Mouse (Mus musculus): ENCODE results near the gene Lsm5.

- no peak for TF ChIP-seq GATA1 (IDR thresholded peaks at IDR 0.05; ENCODE audit: low read length)
- no peak for TF ChIP-seq TAL1 (IDR thresholded peaks at IDR 0.05; ENCODE audit: low read length)
Measured at GRCm38 (mm10) chr6:56692445-56692844, 12.1 kb downstream of the Lsm5 start.
